Mouse (Mus musculus) lung, embryonic 15.5 days (tissue): ENCODE data around the gene Inpp5a. TPM values are rescaled to one million over a fixed set of nuclear protein-coding genes. Genes with fewer than 3 reads are reported as not detected.

ENCODE experiments used
- ATAC-seq: fragments of 200-750 bp; cut with Nextera tagmentation; 2 replicates; pipeline ENCODE4 v1.8.0; 2017; ENCODE audit warnings: moderate number of reproducible peaks, borderline replicate concordance; ENCODE audit not compliant: low FRiP score, low TSS enrichment; ENCODE audit errors: extremely low read depth
- H3K27ac ChIP-seq: fragments of 300-500 bp; sonication (generic); 2 replicates; pipeline ENCODE4 v1.5.1; 2015; ENCODE audit warnings: moderate library complexity, mild to moderate bottlenecking, inconsistent platforms
- H3K27me3 ChIP-seq: fragments of 300-500 bp; sonication (generic); 2 replicates; pipeline ENCODE4 v1.6.1; 2015; ENCODE audit warnings: inconsistent platforms
- H3K36me3 ChIP-seq: fragments of 300-500 bp; sonication (generic); 2 replicates; pipeline ENCODE4 v1.6.1; 2015; ENCODE audit warnings: inconsistent platforms
- H3K4me1 ChIP-seq: fragments of 300-500 bp; sonication (generic); 2 replicates; pipeline ENCODE4 v1.6.1; 2015; ENCODE audit warnings: inconsistent platforms
- H3K4me2 ChIP-seq: fragments of 300-500 bp; sonication (generic); 2 replicates; pipeline ENCODE4 v1.6.1; 2015; ENCODE audit warnings: inconsistent platforms, mild to moderate bottlenecking, moderate library complexity
- H3K4me3 ChIP-seq: fragments of 300-500 bp; sonication (generic); 2 replicates; pipeline ENCODE4 v1.5.1; 2015; ENCODE audit warnings: mild to moderate bottlenecking, inconsistent platforms
- H3K9ac ChIP-seq: fragments of 300-500 bp; sonication (generic); 2 replicates; pipeline ENCODE4 v1.6.1; 2015; ENCODE audit warnings: inconsistent platforms
- H3K9me3 ChIP-seq: fragments of 300-500 bp; sonication (generic); 2 replicates; pipeline ENCODE4 v1.6.1; 2016; ENCODE audit warnings: inconsistent platforms
- WGBS: fragments of 180-500 bp; shearing (Covaris S2); methylation state at CpG from one replicate; pipeline ENCODE4 v1.1.7; 2015; 5-methylcytosine and 5-hydroxymethylcytosine counted together
- polyA plus RNA-seq: library from polyadenylated mRNA; unstranded; fragments of >200 nt; fragmentation: Nextera tagmentation; extraction: Ambion mirVana; gene quantifications from 2 replicates; pipeline ENCODE4 v1.2.1, GENCODE M21; 2015

Inpp5a gene
- polyA plus RNA-seq, 1 experiment from 2014 or later, result 35.9 TPM

DNA sequence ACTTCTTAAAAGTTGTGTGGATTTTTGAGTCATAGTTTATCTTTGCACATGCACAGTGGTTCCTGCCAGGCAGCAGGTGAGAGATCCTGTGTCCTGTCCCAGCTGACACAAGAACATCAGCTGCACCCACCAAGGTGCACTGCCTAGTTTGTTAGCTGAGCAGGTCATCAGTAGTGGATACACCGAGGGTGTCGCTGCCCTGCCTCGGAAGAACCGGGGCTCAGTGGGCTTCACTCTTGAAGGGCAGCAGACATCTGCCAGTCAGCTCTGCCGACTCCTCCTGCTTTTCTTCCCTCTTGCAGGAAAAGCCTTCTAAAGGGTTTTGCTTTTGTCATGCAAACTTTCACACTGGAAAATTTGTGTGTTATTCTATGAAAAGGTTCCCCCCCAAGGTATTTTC lies 48.6 kb downstream of the Inpp5a start:
- Histone ChIP-seq H3K9me3 (no peaks in the 10 kb centered on the region), H3K27me3 (no peaks in the 10 kb centered on the region), H3K9ac (no peak overlapping the region), H3K4me1 (peaks cover 69% of the 10 kb centered on the region), H3K4me3 (no peak overlapping the region), H3K27ac (no peak overlapping the region), H3K4me2 (no peak overlapping the region), H3K36me3 (no peaks in the 10 kb centered on the region)
- no peak for ATAC-seq
- WGBS, result 59% methylated on average over 5 of the region's 5 CpGs

DNA sequence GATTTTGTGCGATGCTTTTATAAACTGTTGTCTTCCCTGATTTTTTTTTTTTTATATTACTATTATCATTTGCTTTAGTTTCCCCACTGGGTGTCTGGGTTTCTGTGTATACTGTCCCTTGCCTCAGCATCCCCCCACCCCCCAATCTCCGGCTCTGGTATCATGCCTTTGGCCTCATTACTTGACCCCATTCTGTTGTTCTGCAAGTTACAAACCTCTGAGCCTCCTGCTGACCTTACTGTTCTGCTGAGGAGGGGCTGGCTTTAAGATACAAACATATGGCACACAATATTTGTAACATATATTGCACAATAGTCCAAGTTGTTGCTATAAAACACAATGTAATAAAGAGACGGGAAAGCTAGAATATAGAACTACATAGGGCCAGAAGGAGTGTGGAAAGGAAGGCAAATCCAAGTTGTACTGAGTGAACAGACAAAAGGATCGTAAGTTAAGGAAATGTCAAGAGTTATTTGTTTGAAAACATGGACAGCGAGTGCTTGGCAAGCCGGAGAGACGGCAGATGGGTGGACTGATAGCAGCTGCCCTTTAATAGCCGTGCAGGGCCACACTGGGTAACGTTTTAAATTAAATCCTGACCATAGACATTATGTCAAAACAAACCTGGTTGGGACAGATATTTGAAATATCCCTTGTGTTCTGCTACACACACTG lies 49.2 kb downstream of the Inpp5a start:
- no peak overlapping the region for H3K4me3 ChIP-seq
- H3K4me1 ChIP-seq, result peaks cover 69% of the 10 kb centered on the region
- H3K27ac ChIP-seq, result no peak overlapping the region
- no peak for ATAC-seq
- no peaks in the 10 kb centered on the region for H3K36me3 ChIP-seq
- no peak overlapping the region for H3K9ac ChIP-seq
- H3K9me3 ChIP-seq, result no peaks in the 10 kb centered on the region
- H3K4me2 ChIP-seq, result no peak overlapping the region
- H3K27me3 ChIP-seq, result no peaks in the 10 kb centered on the region
- WGBS, result 32% methylated on average over 9 of the region's 9 CpGs

DNA sequence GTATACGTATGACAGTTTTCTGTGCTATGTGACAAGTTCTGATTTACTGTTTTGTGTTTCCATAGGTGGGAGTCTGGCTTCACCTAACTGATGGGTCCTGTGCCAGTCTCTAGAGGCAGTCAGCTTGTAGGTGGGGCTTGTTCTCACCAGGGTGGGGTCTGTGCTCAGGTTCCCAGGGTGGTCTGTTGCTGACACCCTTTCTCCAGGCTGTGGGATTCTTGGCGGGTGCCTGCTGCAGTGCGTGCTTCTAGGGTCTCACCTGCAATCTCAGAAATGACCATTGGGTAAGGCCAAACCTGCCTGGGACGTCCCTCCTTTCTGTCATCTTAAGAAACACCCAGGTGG lies 49.7 kb downstream of the Inpp5a start:
- H3K36me3 ChIP-seq, result no peaks in the 10 kb centered on the region
- 67% methylated on average over 4 of the region's 4 CpGs for WGBS
- H3K4me2 ChIP-seq, result no peak overlapping the region
- H3K27me3 ChIP-seq, result no peaks in the 10 kb centered on the region
- H3K9me3 ChIP-seq, result no peaks in the 10 kb centered on the region
- H3K4me3 ChIP-seq, result no peak overlapping the region
- H3K27ac ChIP-seq, result no peak overlapping the region
- no peak for ATAC-seq
- H3K4me1 ChIP-seq, result peaks cover 69% of the 10 kb centered on the region
- no peak overlapping the region for H3K9ac ChIP-seq

DNA sequence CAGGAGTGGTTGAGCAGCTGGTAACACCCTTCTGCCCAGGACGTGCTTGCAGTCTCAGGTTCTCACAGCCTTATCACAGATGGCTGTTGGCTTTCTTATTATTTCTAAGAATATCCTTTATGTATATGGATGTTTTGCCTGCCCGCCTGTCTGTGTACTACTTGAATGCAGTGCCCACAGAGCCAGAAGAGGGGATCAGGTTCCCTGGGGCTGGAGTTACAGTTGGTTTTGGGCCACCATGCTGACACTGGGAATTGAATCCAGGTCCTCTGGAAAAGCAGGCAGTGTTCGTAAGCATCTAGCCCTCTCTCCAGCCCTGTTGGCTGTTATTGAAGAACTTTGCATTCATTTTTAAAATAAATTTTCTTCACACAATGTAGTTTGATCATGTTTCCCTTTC lies 50.1 kb downstream of the Inpp5a start:
- Histone ChIP-seq H3K9ac (no peak overlapping the region; the same call in 1 of the 2 replicates), H3K4me2 (no peak overlapping the region), H3K27me3 (no peaks in the 10 kb centered on the region), H3K4me1 (peaks cover 66% of the 10 kb centered on the region), H3K9me3 (no peaks in the 10 kb centered on the region), H3K36me3 (no peaks in the 10 kb centered on the region), H3K27ac (no peak overlapping the region), H3K4me3 (no peak overlapping the region)
- WGBS, result 67% methylated on average over 3 of the region's 3 CpGs
- ATAC-seq, result no peak

DNA sequence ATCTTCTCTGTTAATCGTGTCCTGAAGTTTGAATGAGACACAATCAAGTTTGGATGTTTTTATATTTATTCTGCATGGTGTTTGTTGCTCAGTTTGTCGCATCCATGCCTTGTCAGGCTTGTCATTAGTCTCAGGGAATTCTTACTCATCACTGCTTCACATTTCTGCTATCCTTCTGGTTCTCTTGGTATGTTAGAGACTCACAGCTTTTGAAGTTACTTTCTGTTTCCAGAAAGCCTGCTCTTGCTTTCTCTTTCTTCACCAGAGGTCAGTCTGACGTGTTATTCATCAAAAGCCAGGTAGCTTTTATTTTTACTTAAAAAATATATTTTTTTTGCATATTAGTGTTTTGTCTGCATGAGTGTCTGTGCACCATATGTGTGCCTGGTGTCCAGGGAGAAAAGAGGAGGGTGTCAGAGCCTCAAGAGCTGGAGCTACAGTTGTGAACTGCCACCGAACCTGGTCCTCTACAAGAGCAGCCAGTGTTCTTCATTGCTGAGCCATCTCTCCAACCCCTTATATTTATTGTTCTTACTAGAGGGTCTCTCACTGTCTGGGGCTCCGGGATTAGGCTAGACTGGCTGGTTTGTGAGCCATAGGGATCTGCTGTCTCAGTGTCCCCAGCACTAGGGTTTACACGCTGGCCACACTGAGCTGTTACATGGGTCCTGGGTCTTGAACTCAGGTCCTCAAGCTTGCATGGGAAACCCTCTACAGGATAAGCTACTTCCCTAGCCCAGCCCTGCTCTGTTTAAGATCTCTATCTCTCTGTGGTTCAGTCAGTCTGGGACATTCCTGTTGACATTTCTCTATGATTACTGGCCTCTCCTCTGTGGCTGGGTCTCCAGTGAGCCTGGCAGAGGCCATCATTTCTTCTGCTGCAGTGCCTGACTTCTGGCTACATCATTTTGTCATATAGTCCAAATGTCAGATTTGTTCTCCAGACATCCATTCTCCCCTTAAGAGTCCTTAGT lies 51.3 kb downstream of the Inpp5a start:
- ATAC-seq, result no peak
- Histone ChIP-seq H3K4me3 (no peak overlapping the region), H3K9me3 (no peaks in the 10 kb centered on the region), H3K9ac (no peak overlapping the region), H3K4me1 (peaks cover 62% of the 10 kb centered on the region), H3K36me3 (no peaks in the 10 kb centered on the region), H3K27me3 (no peaks in the 10 kb centered on the region), H3K27ac (no peak overlapping the region), H3K4me2 (no peak overlapping the region)
- WGBS, result 72% methylated on average over 6 of the region's 6 CpGs

DNA sequence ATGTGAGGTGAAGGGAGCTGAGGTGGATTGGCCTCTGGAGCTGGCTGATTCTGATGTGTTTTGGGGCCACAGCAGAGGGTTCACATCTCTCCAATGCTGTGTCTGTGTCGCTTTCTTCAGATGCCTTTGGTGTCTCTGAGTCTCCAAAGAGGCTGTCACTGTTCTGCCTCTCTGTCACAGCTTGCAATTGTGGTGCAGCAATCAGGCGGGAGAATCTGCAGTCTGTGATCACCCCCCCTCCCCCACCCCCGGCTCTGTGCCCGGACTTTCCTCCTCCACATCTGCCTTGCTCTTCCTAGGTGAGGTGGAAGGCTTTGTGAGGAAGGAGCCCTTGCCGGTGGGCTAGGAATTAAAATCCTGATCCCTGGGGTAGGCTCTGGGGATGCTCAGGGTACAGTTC lies 52.1 kb downstream of the Inpp5a start:
- Histone ChIP-seq H3K4me2 (no peak overlapping the region), H3K27ac (no peak overlapping the region), H3K36me3 (no peaks in the 10 kb centered on the region), H3K9ac (no peak overlapping the region), H3K4me3 (no peak overlapping the region), H3K4me1 (peaks cover 62% of the 10 kb centered on the region), H3K27me3 (no peaks in the 10 kb centered on the region), H3K9me3 (no peaks in the 10 kb centered on the region)
- WGBS, result 35% methylated on average over 5 of the region's 5 CpGs
- ATAC-seq, result no peak

DNA sequence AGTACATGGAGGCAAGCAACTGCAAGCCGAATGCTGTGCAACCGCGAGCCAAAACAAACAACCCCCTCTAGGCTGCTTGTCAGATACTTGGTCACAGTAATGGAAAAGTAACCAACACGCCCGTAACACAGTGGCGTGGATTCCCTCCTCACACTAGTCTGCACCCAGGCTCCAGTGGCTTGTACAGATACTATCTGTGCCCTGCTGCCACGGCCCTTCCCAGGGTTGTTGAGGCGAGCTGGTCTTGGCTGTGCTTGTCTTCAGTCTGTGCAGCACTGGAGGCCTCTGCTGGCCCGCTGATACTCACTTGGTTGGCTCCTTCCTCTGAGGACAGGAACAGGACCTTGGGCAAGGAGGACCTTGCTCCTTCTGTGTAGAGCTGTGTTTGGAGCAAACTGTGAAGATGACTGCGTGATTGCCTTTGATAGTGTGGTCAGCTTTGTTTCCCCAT lies 52.9 kb downstream of the Inpp5a start:
- no peak overlapping the region for H3K9ac ChIP-seq
- ATAC-seq, result peak; percentile 44; the same call in 1 of the 2 replicates
- no peaks in the 10 kb centered on the region for H3K27me3 ChIP-seq
- peak overlapping the region; percentile 51 for H3K27ac ChIP-seq
- no peak overlapping the region for H3K4me3 ChIP-seq
- WGBS, result 58% methylated on average over 10 of the region's 10 CpGs
- no peaks in the 10 kb centered on the region for H3K36me3 ChIP-seq
- no peaks in the 10 kb centered on the region for H3K9me3 ChIP-seq
- peaks cover 55% of the 10 kb centered on the region for H3K4me1 ChIP-seq
- H3K4me2 ChIP-seq, result no peak overlapping the region

DNA sequence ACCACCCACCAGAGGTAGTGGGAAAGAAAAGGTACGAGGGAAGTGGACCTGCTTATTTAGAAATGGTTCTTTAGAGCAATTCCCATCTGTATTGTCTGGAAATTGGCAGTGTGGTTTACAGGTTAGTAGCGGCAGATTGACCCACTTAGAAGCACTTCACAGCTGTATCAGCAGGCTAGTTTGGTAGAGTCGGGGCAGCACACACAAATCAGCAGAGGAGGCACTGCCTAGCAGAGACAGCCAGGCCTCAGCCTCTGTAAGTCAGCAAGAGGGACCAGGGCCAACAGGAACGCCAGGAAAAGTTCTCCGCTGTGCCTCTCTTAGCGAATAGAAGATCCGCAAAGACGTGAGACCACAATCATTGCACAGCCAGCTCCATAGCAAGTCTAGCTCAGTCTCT lies 56.7 kb downstream of the Inpp5a start:
- no peak overlapping the region for H3K27ac ChIP-seq
- H3K36me3 ChIP-seq, result no peaks in the 10 kb centered on the region
- H3K9ac ChIP-seq, result no peak overlapping the region
- no peak overlapping the region for H3K4me2 ChIP-seq
- ATAC-seq, result no peak
- H3K9me3 ChIP-seq, result no peaks in the 10 kb centered on the region
- WGBS, result 67% methylated on average over 8 of the region's 8 CpGs
- peaks cover 32% of the 10 kb centered on the region for H3K4me1 ChIP-seq
- H3K27me3 ChIP-seq, result no peaks in the 10 kb centered on the region
- no peak overlapping the region for H3K4me3 ChIP-seq

DNA sequence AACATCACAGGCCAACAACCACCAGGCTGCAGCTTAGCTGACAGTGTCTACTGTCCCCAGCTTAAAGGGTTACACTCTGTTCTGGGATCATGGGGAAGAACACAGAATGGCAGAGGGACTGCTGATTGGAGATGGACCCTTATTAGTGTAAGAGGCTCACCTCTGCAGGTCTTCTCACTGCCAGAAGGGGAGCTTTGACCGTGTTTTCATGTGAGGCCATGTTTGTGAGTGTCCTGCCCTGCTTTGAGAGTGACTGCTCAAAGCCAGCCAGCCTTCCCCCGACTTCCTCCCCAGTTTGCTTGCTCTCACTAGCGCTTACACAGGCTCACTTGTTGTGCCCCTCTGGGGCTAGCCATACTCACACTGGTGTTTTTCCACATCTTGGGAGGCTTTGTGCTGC lies 58.5 kb downstream of the Inpp5a start:
- Histone ChIP-seq H3K36me3 (no peaks in the 10 kb centered on the region), H3K4me1 (peaks cover 34% of the 10 kb centered on the region), H3K27me3 (no peaks in the 10 kb centered on the region), H3K27ac (no peak overlapping the region), H3K4me2 (no peak overlapping the region), H3K9me3 (no peaks in the 10 kb centered on the region), H3K4me3 (no peak overlapping the region), H3K9ac (no peak overlapping the region)
- no peak for ATAC-seq
- WGBS, result 64% methylated on average over 3 of the region's 3 CpGs

DNA sequence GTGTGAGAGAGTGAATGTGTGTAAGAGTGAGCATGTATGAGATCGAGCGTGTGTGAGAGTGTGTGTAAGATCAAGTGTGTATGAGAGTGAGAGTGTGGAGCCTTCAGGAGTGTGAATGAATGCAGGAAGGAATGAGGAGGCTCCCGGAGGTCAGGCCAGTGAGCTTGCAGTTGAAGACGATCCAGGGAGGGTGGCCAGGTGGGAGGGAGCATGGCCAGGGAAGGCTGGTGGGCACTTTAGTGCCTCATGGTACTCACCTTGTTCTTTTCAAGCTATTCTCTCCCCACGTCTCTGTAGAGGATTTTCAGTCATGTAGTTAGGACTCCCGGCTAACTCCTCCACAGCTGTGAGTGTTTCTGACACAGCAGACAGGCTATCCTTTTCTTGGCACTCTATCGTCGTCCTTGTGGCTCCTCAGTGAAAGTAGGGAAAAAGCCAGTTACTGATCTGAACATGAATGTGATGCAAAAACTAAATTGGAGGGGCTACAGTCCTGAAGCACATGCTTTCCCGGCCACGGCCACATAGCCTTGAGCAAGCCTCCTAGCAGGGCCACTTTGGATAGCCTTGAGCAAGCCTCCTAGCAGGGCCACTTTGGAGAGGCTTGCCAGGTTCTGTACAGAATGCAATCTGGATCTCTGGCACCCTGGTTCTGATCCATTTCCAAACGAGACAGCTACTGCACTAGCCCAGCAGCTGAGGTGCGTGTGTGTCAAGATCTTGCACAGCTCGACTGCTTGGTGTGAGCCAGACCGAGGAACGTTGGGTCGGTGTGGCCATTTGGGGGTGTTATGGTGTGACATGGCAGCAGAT lies 61.5 kb downstream of the Inpp5a start:
- no peak overlapping the region for H3K9ac ChIP-seq
- H3K36me3 ChIP-seq, result no peaks in the 10 kb centered on the region
- H3K4me1 ChIP-seq, result peaks cover 42% of the 10 kb centered on the region
- WGBS, result 60% methylated on average over 16 of the region's 16 CpGs
- no peak overlapping the region for H3K4me3 ChIP-seq
- H3K4me2 ChIP-seq, result no peak overlapping the region
- no peak for ATAC-seq
- no peaks in the 10 kb centered on the region for H3K9me3 ChIP-seq
- no peak overlapping the region for H3K27ac ChIP-seq
- H3K27me3 ChIP-seq, result no peaks in the 10 kb centered on the region

DNA sequence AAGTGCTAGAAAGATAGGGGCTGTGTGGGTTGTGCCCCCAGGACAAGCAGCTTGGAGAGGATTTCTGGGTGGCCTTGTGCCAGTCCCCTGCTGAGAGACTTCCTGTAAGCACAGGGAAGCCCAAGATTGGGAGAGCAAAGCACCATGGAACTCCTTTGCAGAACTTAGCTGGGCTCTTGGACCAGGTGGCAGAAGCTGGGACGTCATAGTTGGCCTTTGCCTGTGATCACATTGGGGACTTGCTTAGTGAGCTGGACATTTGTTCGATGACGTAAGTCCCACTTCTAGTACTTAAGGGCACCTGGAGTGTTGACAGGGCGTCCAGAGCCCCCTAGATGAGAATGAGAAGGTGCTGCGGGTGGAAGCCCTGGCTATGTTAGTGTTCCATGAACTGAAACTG lies 62.8 kb downstream of the Inpp5a start:
- H3K9me3 ChIP-seq, result no peaks in the 10 kb centered on the region
- no peak overlapping the region for H3K4me3 ChIP-seq
- H3K36me3 ChIP-seq, result no peaks in the 10 kb centered on the region
- 60% methylated on average over 5 of the region's 5 CpGs for WGBS
- H3K4me2 ChIP-seq, result no peak overlapping the region
- H3K9ac ChIP-seq, result no peak overlapping the region
- no peaks in the 10 kb centered on the region for H3K27me3 ChIP-seq
- peak; percentile 11; the same call in 1 of the 2 replicates for ATAC-seq
- no peak overlapping the region for H3K27ac ChIP-seq
- H3K4me1 ChIP-seq, result peaks cover 42% of the 10 kb centered on the region
